Mouse (Mus musculus) cerebellum, postnatal 4 days (tissue): ENCODE results near the gene Runx2.
A peak's percentile ranks its signal among the peaks of the same experiment; 100 is the strongest.

Experiments used
- DNase-seq, 2 experiments: peaks; one replicate each; pipeline ENCODE4 v3.0.0; 2022; ENCODE audit warnings: low spot score in 2 of 2, mixed read lengths in 1 of 2

Runx2 gene

DNA sequence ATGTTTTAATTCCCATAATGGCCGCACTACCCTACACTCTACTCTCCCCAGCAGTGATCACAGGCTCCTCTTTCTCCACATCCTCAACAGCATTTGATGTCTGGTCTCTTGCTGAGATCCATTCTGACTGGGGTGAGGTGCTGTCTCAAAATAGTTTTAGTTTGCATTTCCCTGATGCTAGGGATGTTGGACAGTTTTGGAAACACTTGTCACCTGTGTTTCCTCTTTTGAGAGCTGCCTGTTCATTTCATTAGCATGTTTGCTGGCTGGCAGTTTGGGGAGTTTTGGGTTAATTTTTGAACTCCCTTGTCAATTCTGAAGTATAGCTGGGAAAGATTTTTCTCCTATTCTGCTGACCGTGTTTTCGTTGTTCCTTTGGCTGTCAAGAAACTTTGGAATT is 340.3 kb downstream of the Runx2 start:
- no peak for DNase-seq

DNA sequence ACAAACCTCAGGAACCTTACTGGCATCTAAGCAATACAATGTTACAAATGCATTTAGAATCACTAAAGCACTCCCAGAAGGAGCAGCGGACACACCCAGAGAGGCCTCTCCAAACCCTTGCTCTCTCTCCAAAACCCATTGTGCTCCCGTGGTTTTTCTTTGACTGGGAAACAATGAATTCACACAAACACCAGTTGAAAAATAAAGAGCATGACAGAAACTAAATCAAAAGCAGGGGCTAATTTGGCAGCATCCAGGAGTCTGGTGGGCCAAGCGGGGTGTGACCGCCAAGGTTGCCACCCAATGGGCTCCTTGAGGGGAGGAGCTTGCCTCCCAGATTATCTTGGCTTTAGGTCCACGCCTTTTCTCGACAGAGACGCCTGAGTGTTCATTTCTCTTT is 341.9 kb downstream of the Runx2 start:
- DNase-seq = no peak

DNA sequence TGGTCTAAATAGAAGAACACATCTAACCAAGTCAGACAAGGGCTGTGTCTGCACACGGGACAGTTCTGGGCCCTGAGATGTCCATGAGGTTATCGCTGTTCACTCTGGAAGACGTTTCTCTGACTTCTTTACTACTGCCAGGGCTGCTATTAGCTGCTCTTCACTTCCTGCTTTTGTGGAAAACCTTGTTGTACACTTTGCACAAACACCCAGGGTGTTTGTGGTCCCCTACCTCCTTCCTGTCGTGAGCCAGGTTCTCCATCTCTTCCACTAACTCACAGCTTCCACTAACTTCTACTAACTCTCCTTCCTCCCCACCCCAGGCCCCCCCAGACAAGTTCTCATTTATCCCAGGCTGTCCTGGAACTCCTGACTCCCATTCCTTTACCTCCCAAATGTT is 350.9 kb downstream of the Runx2 start:
- DNase-seq = no peak

DNA sequence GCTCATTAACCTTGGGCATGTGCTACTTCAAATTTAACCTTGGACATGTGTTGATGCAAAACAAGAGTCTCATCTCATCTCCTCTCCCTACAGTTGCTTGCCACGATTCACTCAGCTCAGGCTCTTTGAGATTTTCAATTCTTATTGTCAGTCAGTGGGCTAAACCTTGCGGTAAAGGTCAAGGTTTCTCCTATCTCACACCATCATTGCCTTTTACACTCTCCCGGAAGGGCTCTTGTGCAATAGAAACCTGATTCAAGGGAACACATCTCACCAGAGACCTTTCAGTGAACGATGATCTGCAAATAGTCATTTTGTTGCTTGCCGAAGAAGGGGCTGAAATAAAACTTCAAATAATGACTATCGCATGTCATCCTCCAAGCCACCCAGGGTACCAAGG is 354.4 kb downstream of the Runx2 start:
- DNase-seq = no peak

DNA sequence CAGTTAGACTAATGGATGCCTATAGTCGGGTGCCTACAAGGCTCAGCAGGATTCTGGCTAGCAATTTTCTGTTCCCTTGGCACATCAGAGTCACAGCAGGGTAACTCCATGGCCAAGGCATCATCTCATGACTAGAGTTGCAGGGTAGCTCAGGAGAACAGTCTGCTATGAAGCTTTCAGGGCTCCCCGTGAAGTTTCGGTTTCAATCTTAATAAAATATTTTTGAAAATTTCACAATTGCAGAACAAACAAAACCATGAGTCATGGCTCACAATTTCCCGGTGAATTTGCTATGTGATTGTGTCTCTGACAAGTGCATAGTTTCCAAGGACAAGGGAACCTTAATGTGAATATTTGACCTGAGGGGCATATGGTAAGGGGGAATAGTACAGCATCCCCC is 355.6 kb downstream of the Runx2 start:
- DNase-seq = no peak

GRCm38 (mm10) chr17:44456696-44457095 is 357.9 kb downstream of the Runx2 start:
- DNase-seq = no peak

DNA sequence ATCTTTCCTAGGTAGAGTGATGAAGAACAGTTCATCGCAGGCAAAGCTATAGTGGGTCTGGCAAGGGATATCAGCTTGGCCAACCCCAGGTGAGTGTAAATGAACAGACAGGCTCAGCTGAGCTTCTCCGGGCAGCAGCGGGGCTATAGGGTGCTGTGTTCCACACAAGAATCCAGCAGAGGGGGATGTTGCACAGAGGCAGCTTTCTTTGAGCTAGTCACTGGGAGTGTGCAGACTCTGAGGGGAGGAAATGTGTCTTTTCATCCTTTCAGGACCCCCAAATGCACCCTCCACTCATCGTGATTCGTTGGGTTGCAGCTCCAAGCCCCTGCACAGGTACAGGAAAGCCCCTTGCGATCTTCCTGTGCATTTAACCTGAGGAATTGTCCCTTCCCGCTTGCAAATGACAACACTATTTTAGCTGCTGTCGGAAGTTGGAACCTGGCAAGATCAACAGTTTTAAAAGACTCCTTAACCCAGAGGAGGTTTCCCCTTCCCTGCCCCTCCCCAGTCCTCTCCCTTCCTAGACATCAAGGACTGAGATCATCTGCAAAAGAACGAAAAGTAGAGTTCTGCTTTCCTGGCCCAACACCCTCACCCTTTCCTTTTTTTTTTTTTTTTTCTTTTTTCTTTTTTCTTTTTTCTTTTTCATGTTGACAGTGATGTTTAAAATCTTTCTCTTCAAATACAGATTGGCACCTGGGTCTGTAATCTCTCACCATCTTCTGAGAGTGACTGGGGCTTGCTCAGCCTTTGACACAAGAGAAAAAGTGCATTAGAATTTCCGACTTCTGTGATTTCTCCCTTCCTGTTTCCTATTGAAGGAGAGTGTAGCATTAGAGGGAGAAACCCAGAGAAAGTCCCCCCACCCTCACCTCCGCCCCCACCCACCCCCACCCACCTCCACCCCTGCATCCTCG is 358.7 kb downstream of the Runx2 start:
- peak; percentile 59 to 71 for DNase-seq

DNA sequence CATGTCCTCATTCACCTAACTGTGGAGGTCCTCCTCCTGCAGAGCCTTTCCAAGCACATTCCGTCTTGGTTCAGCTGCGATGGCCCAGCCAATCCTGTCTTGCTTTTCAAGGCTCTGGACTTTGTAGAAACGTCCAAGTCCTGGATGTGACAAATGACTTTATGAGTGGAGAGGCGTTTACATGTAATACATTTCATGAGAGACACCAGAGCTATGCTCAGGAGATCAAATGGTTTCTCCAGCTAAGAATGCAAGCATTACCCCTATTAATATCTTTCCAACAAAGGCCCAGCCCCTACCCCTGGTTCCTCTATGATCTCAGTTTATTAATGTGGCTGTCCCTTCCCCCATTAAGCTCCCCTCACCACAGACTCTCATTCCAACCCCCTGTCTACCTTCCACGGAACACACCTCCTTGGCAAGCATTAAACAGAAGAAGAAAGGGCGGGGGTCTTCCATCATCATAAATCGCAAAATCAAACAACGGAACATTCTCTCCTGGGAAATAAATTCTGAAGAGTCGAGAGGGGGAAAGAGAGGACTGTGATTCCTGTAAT is 364.6 kb downstream of the Runx2 start:
- DNase-seq = no peak
